Mouse (Mus musculus) embryonic fibroblast, embryonic 13.5 days (primary cell): Measurements from ENCODE around the gene Acat3.

Experiments
- CTCF ChIP-seq: IDR thresholded peaks from 2 replicates; pipeline ENCODE4 v1.5.1; 2011; ENCODE audit warnings: mild to moderate bottlenecking, control low read depth, low read length, moderate library complexity, borderline replicate concordance; ENCODE audit not compliant: insufficient read depth
- POLR2A ChIP-seq: IDR thresholded peaks from 2 replicates; pipeline ENCODE4 v1.6.1; 2011; ENCODE audit warnings: low read depth, mild to moderate bottlenecking, control low read depth, low read length, moderate library complexity

- no peak for TF ChIP-seq CTCF
- no peak for TF ChIP-seq POLR2A
Measured at GRCm38 (mm10) chr17:12909361-12910280, 30.8 kb downstream of the Acat3 start, which contains the start of gene Pnldc1.
